Mouse (Mus musculus) intestine, postnatal 0 days (tissue): ENCODE data around the gene Ott. TPM values are rescaled to one million over a fixed set of nuclear protein-coding genes. Genes with fewer than 3 reads are reported as not detected.
"Not testable (repeated sequence)": the region's sequence is repeated elsewhere in the genome, so short reads cannot be mapped to it uniquely, and the experiment has no call there.

Experiments
- ATAC-seq: fragments of 200-750 bp; cut with Nextera tagmentation; 2 replicates; pipeline ENCODE4 v1.8.0; 2017; ENCODE audit warnings: mild to moderate bottlenecking, moderate TSS enrichment, moderate library complexity
- H3K27ac ChIP-seq: fragments of 300-500 bp; sonication (generic); 2 replicates; pipeline ENCODE4 v1.5.1; 2014; ENCODE audit warnings: mild to moderate bottlenecking, low read depth, low read length, moderate library complexity
- H3K27me3 ChIP-seq: fragments of 300-500 bp; sonication (generic); replicated peaks from 2 replicates; pipeline ENCODE4 v1.6.1; 2014; ENCODE audit warnings: low read length, mixed read lengths; ENCODE audit not compliant: control insufficient read depth, insufficient read depth
- H3K36me3 ChIP-seq: fragments of 300-500 bp; sonication (generic); 2 replicates; pipeline ENCODE4 v1.6.1; 2014; ENCODE audit warnings: mild to moderate bottlenecking, moderate library complexity; ENCODE audit not compliant: control insufficient read depth, insufficient read depth
- H3K4me1 ChIP-seq: fragments of 300-500 bp; sonication (generic); replicated peaks from 2 replicates; pipeline ENCODE4 v1.6.1; 2014; ENCODE audit warnings: antibody characterized with exemption, low read length, mixed read lengths; ENCODE audit not compliant: control insufficient read depth, insufficient read depth
- H3K4me2 ChIP-seq: fragments of 300-500 bp; sonication (generic); replicated peaks from 2 replicates; pipeline ENCODE4 v1.6.1; 2014; ENCODE audit warnings: low read depth, mild to moderate bottlenecking, moderate library complexity
- H3K4me3 ChIP-seq: fragments of 300-500 bp; sonication (generic); 2 replicates; pipeline ENCODE4 v1.5.1; 2014; ENCODE audit warnings: low read depth, low read length
- H3K9ac ChIP-seq: fragments of 300-500 bp; sonication (generic); 2 replicates; pipeline ENCODE4 v1.6.1; 2014; ENCODE audit warnings: mild to moderate bottlenecking, low read depth, low read length
- H3K9me3 ChIP-seq: fragments of 300-500 bp; sonication (generic); 2 replicates; pipeline ENCODE4 v1.6.1; 2016; ENCODE audit warnings: mixed run types; ENCODE audit not compliant: control insufficient read depth
- WGBS: fragments of 180-500 bp; shearing (Covaris S2); extraction: QIAGEN DNeasy Blood & Tissue Kit; methylation state at CpG from one replicate; pipeline ENCODE4 v1.1.7; 2014; 5-methylcytosine and 5-hydroxymethylcytosine counted together
- polyA plus RNA-seq: library from polyadenylated mRNA; unstranded; fragments of >200 nt; fragmentation: Nextera tagmentation; extraction: Ambion mirVana; gene quantifications from 2 replicates; pipeline ENCODE4 v1.2.1, GENCODE M21; 2015

Ott gene
- not detected in 2 replicates for polyA plus RNA-seq

DNA sequence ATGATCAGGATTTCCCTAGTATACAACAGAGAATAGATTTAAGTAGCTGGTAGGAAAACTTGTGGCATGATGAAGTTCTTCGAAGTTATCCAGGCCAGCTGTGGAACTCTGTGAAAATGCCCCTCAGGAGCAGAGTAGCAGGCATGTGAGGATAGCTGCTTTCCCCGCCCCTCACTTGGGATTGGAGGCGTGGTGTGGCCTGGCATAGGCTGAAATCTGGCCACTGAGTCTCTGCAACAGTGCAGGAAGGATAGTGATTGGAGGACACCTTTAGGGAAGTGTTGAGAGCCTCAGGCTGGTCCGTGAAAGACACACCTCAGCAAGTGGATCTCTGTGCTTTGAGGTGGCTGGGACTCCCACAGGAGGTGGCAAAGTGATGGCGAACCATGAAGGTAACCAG is at the start of gene Ott:
TSS of gene Ott (plus strand) at position 301 of the 400 bp plus-strand sequence.
- not testable (repeated sequence) for H3K4me3 ChIP-seq, ATAC-seq

More for the DNA sequence above, at the start of gene Ott:
- H3K27me3 ChIP-seq, H3K36me3 ChIP-seq, H3K4me2 ChIP-seq, H3K27ac ChIP-seq, H3K9ac ChIP-seq, H3K4me1 ChIP-seq, H3K9me3 ChIP-seq: not testable (repeated sequence)
- no CpG with 5 or more reads among the region's 5 CpGs for WGBS

Other genes with a start within 250 kb of the Ott start
- gene Luzp4, start 216.6 kb upstream of the Ott start, polyA plus RNA-seq, result not detected in 2 replicates
- not detected in 2 replicates for gene Gm15093, start 198.1 kb downstream of the Ott start, polyA plus RNA-seq